ENCODE assay signal across 11 mouse cellular contexts in the genomic region with DNA sequence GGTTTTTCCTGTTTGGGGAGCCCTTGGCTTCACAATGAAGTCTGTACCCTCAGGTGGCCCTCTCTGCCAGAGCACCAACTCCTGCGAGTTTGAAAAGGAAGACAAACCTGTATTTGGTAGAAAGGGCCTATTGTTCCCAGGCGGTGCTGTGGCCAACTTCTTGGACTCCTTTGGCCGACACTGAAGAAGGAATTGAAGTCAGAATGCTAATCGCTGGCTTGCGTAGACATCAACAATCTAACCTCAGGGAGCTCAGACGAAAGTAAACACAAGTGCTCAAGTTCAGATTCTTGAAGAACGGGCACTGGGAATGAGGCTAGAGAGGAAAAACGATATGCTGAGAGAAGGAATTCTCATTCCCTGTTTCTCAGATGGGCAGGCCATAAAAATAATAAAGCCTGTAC. TPM values are rescaled to one million over a fixed set of nuclear protein-coding genes. Genes with fewer than 3 reads are reported as not detected.
DNase-seq lines count a peak whose midpoint lies in the region; ATAC-seq and TF ChIP-seq lines count a peak whose summit lies in the region.
"Had no signal": no experiment of that assay in that cellular context is flagged by ENCODE, and none has a peak within 500 bp of the region (broad histone marks: within the 10 kb centered on the region; RNA-seq: fewer than 3 reads in every experiment).

No protein-coding gene starts in this region.

- no peak overlapping the region for H3K9ac ChIP-seq in embryonic facial prominence, embryonic 11.5 days (replicated peaks; ENCODE audit: low read length)
- H3K9ac ChIP-seq in hindbrain, embryonic 13.5 days = no peak overlapping the region
- no peak overlapping the region for H3K9ac ChIP-seq in embryonic facial prominence, embryonic 12.5 days
- H3K9ac ChIP-seq in intestine, postnatal 0 days (ENCODE audit: low read depth, low read length) = no peak overlapping the region

- peak overlapping the region; percentile 41 for H3K27ac ChIP-seq in embryonic facial prominence, embryonic 11.5 days (replicated peaks; ENCODE audit: low read depth, low read length)
- no peak overlapping the region for H3K27ac ChIP-seq in embryonic facial prominence, embryonic 10.5 days (replicated peaks)
- H3K27ac ChIP-seq in hindbrain, embryonic 13.5 days = 0 out of 2 replicates have a peak overlapping the region, but pooled peaks have one; percentile 40
- H3K27ac ChIP-seq in hindbrain, embryonic 10.5 days = no peak overlapping the region
- peak overlapping the region; percentile 68 for H3K27ac ChIP-seq in embryonic facial prominence, embryonic 12.5 days
- H3K27ac ChIP-seq in intestine, postnatal 0 days (ENCODE audit: low read depth, low read length) = 0 out of 2 replicates have a peak overlapping the region, but pooled peaks have one; percentile 28

- no peak overlapping the region for H3K4me2 ChIP-seq in embryonic facial prominence, embryonic 11.5 days (ENCODE audit: low read depth, low read length)
- H3K4me2 ChIP-seq in hindbrain, embryonic 13.5 days = no peak overlapping the region
- H3K4me2 ChIP-seq in embryonic facial prominence, embryonic 12.5 days (replicated peaks) = no peak overlapping the region
- no peak overlapping the region for H3K4me2 ChIP-seq in intestine, postnatal 0 days (replicated peaks; ENCODE audit: low read depth)

- ATAC-seq in embryonic facial prominence, embryonic 11.5 days (replicated peaks; ENCODE audit: insufficient number of reproducible peaks, low FRiP score, low TSS enrichment, low read depth) = no peak
- ATAC-seq in hindbrain, embryonic 13.5 days (ENCODE audit: low FRiP score) = no peak
- ATAC-seq in embryonic facial prominence, embryonic 12.5 days (ENCODE audit: insufficient number of reproducible peaks, insufficient read depth, low FRiP score, low TSS enrichment) = no peak
- no peak for ATAC-seq in intestine, postnatal 0 days

- H3K4me3 ChIP-seq in embryonic facial prominence, embryonic 11.5 days (ENCODE audit: low read depth, low read length) = no peak overlapping the region
- H3K4me3 ChIP-seq in embryonic facial prominence, embryonic 10.5 days = no peak overlapping the region
- no peak overlapping the region for H3K4me3 ChIP-seq in hindbrain, embryonic 13.5 days
- H3K4me3 ChIP-seq in hindbrain, embryonic 10.5 days = no peak overlapping the region
- H3K4me3 ChIP-seq in embryonic facial prominence, embryonic 12.5 days = no peak overlapping the region
- no peak overlapping the region for H3K4me3 ChIP-seq in intestine, postnatal 0 days (ENCODE audit: low read depth, low read length)

- WGBS in embryonic facial prominence, embryonic 11.5 days = 49% methylated on average over 8 of the region's 8 CpGs
- WGBS in embryonic facial prominence, embryonic 10.5 days = 63% methylated on average over 8 of the region's 8 CpGs
- 72% methylated on average over 8 of the region's 8 CpGs for WGBS in hindbrain, embryonic 13.5 days
- WGBS in hindbrain, embryonic 10.5 days = 72% methylated on average over 8 of the region's 8 CpGs
- WGBS in embryonic facial prominence, embryonic 12.5 days = 41% methylated on average over 8 of the region's 8 CpGs
- WGBS in intestine, postnatal 0 days = 51% methylated on average over 8 of the region's 8 CpGs

- no peaks in the 10 kb centered on the region for H3K27me3 ChIP-seq in embryonic facial prominence, embryonic 11.5 days (ENCODE audit: control insufficient read depth, insufficient read depth, low read length)
- no peaks in the 10 kb centered on the region for H3K27me3 ChIP-seq in embryonic facial prominence, embryonic 10.5 days (replicated peaks; ENCODE audit: low read depth, poor library complexity, severe bottlenecking)
- no peaks in the 10 kb centered on the region for H3K27me3 ChIP-seq in hindbrain, embryonic 13.5 days
- H3K27me3 ChIP-seq in hindbrain, embryonic 10.5 days (ENCODE audit: insufficient read depth, poor library complexity, severe bottlenecking) = no peaks in the 10 kb centered on the region
- H3K27me3 ChIP-seq in embryonic facial prominence, embryonic 12.5 days = no peaks in the 10 kb centered on the region
- H3K27me3 ChIP-seq in intestine, postnatal 0 days (replicated peaks; ENCODE audit: control insufficient read depth, insufficient read depth, low read length) = no peaks in the 10 kb centered on the region

- H3K36me3 ChIP-seq in embryonic facial prominence, embryonic 11.5 days (replicated peaks; ENCODE audit: control insufficient read depth, insufficient read depth, low read depth, low read length) = no peaks in the 10 kb centered on the region
- peaks cover 38% of the 10 kb centered on the region for H3K36me3 ChIP-seq in embryonic facial prominence, embryonic 10.5 days (replicated peaks)
- H3K36me3 ChIP-seq in hindbrain, embryonic 13.5 days = no peaks in the 10 kb centered on the region
- H3K36me3 ChIP-seq in hindbrain, embryonic 10.5 days = peaks cover 24% of the 10 kb centered on the region
- H3K36me3 ChIP-seq in embryonic facial prominence, embryonic 12.5 days = peaks cover 5% of the 10 kb centered on the region; the same call in 1 of the 2 replicates
- H3K36me3 ChIP-seq in intestine, postnatal 0 days (ENCODE audit: control insufficient read depth, insufficient read depth) = no peaks in the 10 kb centered on the region; the same call in 1 of the 2 replicates

- H3K9me3 ChIP-seq in embryonic facial prominence, embryonic 11.5 days (replicated peaks; ENCODE audit: control insufficient read depth, low read length) = no peaks in the 10 kb centered on the region
- H3K9me3 ChIP-seq in embryonic facial prominence, embryonic 10.5 days = no peaks in the 10 kb centered on the region
- no peaks in the 10 kb centered on the region for H3K9me3 ChIP-seq in hindbrain, embryonic 13.5 days
- no peaks in the 10 kb centered on the region for H3K9me3 ChIP-seq in hindbrain, embryonic 10.5 days
- no peaks in the 10 kb centered on the region for H3K9me3 ChIP-seq in embryonic facial prominence, embryonic 12.5 days
- H3K9me3 ChIP-seq in intestine, postnatal 0 days (ENCODE audit: control insufficient read depth) = no peaks in the 10 kb centered on the region

- H3K4me1 ChIP-seq in embryonic facial prominence, embryonic 11.5 days (ENCODE audit: control insufficient read depth, insufficient read depth, low read length) = no peaks in the 10 kb centered on the region
- peaks cover 26% of the 10 kb centered on the region for H3K4me1 ChIP-seq in embryonic facial prominence, embryonic 10.5 days
- peaks cover 11% of the 10 kb centered on the region for H3K4me1 ChIP-seq in hindbrain, embryonic 13.5 days (replicated peaks)
- H3K4me1 ChIP-seq in hindbrain, embryonic 10.5 days (replicated peaks) = peaks cover 15% of the 10 kb centered on the region
- peaks cover 11% of the 10 kb centered on the region for H3K4me1 ChIP-seq in embryonic facial prominence, embryonic 12.5 days
- H3K4me1 ChIP-seq in intestine, postnatal 0 days (replicated peaks; ENCODE audit: control insufficient read depth, insufficient read depth, low read length) = peaks cover 5% of the 10 kb centered on the region; the same call in 1 of the 2 replicates

- TF ChIP-seq CTCF in intestine, postnatal 0 days (IDR thresholded peaks at IDR 0.05; ENCODE audit: low read depth) = no peak

- DNase-seq in embryonic facial prominence, embryonic 11.5 days (ENCODE audit: low spot score) = peak; percentile 31
- DNase-seq in embryonic facial prominence, embryonic 10.5 days (ENCODE audit: low spot score) = no peak
- no peak for DNase-seq in hindbrain, embryonic 10.5 days (ENCODE audit: low spot score)
- DNase-seq in adrenal gland, adult 2 months = no peak
- no peak for DNase-seq in spleen, postnatal 4 days (ENCODE audit: low spot score in 2 of 2)
- DNase-seq: cerebellum, adult 11 months; kidney, postnatal 14 days; thymus, postnatal 14 days had no signal

RNA-seq across cellular contexts. Expression of a gene that starts 55.9 kb away (rescaled TPM):
- 15.7 and 15.9 TPM in 2 replicates for polyA plus RNA-seq in embryonic facial prominence, embryonic 11.5 days (2014; fragmentation: Nextera tagmentation; extraction: Ambion mirVana)
- polyA plus RNA-seq in embryonic facial prominence, embryonic 10.5 days (2016; fragmentation: Nextera tagmentation; extraction: Ambion mirVana) = 16.6 and 17.0 TPM in 2 replicates
- 5.9 and 6.4 TPM in 2 replicates for polyA plus RNA-seq in hindbrain, embryonic 13.5 days (2015; fragmentation: Nextera tagmentation; extraction: Ambion mirVana)
- polyA plus RNA-seq in hindbrain, embryonic 10.5 days (2016; fragmentation: Nextera tagmentation; extraction: Ambion mirVana) = 12.1 and 14.6 TPM in 2 replicates
- 14.2 and 15.8 TPM in 2 replicates for polyA plus RNA-seq in embryonic facial prominence, embryonic 12.5 days (2016; fragmentation: Nextera tagmentation; extraction: Ambion mirVana)
- polyA plus RNA-seq in intestine, postnatal 0 days (2015; fragmentation: Nextera tagmentation; extraction: Ambion mirVana) = 7.8 and 9.4 TPM in 2 replicates
- 10 to 100 TPM; 33.0 to 60.5 TPM for total RNA-seq in adrenal gland, adult 2 months (2021)
- polyA plus RNA-seq in adrenal gland, adult 2 months (2012; rRNA removed) = 34.1 and 36.5 TPM in 2 replicates

Comparison
In these comparisons a context has a peak if more than half of its experiments do, and no peak if none do; other contexts are left out.
1. H3K27ac ChIP-seq: peak in embryonic facial prominence, embryonic 11.5 days (single experiment), hindbrain, embryonic 13.5 days (single experiment), embryonic facial prominence, embryonic 12.5 days (single experiment) and intestine, postnatal 0 days (single experiment); none in embryonic facial prominence, embryonic 10.5 days (single experiment) and hindbrain, embryonic 10.5 days (single experiment).